Mouse (Mus musculus) bone marrow, adult 2 months (tissue): ENCODE measurements around the gene Gm47996.

Experiments
- CTCF ChIP-seq: fragments of 200-500 bp; IDR thresholded peaks from 2 replicates; pipeline ENCODE4 v1.5.1; 2011; ENCODE audit warnings: low read length, control low read depth; ENCODE audit not compliant: control insufficient read depth, insufficient read depth
- POLR2A ChIP-seq: fragments of 200-500 bp; IDR thresholded peaks from 2 replicates; pipeline ENCODE4 v1.6.1; 2011; ENCODE audit warnings: low read depth, mild to moderate bottlenecking, control low read depth, low read length, borderline replicate concordance; ENCODE audit not compliant: control insufficient read depth

GRCm38 (mm10) chr1:151227506-151227905, 17.6 kb downstream of the Gm47996 start:
- TF ChIP-seq CTCF (no peak), POLR2A (no peak)
